Mouse (Mus musculus): ENCODE measurements around the gene Mrps36.
"Not testable (repeated sequence)": the region's sequence is repeated elsewhere in the genome, so short reads cannot be mapped to it uniquely, and the experiment has no call there.

Gene Mrps36

DNA sequence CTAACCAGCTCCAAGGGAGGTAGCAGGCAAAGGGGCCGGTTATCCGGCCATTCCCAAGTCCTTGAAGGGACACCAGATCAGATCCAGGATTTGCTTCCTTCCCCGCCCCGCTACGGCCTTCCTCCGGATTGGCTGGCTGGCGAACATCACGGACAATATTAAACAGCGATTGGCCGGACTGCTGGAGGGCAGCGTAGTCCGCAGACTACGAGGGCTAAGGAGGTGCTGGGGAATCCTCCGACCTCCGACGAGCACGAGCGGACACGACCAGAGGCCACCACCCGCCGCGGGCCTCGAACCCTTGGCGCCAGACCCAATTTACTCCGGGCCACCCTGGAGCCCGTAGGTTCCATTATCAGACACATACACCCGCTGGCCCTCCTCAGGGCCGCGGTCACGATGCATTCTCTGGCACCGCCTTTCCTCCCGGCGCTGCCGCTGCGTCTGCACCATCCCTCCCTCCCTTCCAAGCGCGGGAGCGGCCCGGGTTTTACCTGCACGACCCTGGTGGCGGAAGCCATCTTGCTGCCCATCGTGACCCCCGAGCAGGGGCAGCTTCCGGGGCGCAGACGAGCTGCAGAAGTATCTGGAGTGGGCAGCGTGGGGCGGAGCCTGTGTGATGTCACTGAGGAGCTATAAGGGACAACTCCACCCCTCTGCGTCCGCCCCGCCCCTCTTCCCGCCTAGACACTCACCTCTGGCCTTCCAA lies at the start of gene Mrps36:
Gene Mrps36, minus strand, starts transcription at position 624 of the 709 bp plus-strand sequence.
- in situ Hi-C loops (cut with MboI; ENCODE audit: low sequenced_read_pairs), result no loop called here

DNA sequence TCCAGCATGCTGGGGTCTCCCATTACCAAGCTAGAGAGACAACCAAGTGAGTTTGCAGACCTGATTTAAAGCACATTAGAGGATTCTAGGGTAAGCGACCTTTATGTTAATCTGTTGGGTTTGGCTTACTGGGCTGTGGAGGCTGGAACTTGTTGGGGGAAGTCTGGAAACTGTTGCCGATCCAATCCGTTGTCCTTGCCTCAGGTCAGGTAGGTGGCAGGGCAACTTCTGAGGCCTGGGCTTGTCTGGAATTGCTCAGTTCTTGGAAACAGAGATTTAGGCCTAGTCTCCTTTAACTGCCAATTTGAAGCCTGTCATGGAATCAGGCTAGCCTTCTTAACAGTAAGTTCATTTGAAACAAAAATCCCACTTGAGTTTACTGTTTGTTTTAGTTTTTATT lies 44.6 kb upstream of the Mrps36 start:
- in situ Hi-C loops (cut with MboI; ENCODE audit: low sequenced_read_pairs), result no loop called here

GRCm38 (mm10) chr13:100788057-100788456 lies 43.6 kb upstream of the Mrps36 start:
- in situ Hi-C loops (cut with MboI; ENCODE audit: low sequenced_read_pairs), result not testable (repeated sequence)

DNA sequence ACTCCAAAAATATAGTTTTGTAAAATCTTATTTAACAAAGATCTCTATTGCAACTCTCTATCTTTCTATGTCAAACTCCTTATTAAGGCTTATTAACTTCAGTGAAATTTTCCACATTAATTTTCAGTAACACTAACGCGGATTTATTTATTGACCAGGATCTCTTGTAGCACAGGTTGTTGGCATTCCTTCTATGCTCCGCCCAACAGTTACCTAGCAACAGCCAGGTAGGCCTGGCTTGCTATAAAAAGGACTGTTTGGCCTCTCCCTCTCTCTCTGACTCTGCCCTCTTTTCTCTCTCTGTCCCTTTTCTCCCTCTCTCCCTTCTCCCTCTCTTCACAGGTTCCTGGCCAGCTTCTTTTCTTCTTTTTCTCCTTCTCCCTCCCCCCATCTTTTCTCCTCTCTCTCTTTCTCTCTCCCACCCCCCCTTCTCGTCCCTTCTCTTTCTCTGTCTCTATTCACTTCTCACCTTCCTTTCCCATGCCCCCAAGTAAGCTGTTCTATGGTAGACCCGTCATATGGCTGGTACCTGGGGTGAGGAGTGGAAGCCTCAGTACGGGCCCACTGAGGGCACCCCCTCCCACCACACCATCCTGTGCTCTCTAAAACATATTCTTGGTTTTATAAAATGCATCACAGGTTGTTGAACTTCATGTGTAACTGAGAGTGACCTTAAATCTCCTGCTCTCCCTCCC lies 43.0 kb upstream of the Mrps36 start:
- in situ Hi-C loops (cut with MboI; ENCODE audit: low sequenced_read_pairs), result no loop called here

DNA sequence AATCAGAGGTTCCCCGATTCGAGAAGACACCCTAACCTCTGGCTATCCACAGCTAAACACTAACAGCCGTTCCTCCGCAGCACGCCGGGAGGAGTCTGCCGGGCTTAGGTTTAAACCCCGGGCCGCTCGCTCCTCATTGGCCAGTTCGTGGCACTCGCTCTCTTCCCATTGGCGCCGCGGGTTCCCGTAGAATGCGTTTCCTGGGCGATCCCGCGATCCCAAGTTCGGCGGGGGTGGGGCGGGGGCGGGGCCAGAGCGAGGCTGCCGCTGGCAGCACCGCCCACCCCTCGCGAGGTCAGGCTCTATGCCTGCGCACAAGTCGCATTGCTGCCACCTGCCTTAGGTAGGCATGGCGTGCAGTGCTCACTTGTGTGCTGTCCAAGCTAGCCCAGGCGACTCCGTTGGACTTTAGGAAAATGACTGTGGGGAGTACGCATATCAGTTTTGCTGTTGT lies 42.0 kb upstream of the Mrps36 start, which contains the start of gene Ccnb1:
Gene Ccnb1, minus strand, starts transcription at position 157 of the 454 bp plus-strand sequence.
- in situ Hi-C loops (cut with MboI; ENCODE audit: low sequenced_read_pairs), result no loop called here

DNA sequence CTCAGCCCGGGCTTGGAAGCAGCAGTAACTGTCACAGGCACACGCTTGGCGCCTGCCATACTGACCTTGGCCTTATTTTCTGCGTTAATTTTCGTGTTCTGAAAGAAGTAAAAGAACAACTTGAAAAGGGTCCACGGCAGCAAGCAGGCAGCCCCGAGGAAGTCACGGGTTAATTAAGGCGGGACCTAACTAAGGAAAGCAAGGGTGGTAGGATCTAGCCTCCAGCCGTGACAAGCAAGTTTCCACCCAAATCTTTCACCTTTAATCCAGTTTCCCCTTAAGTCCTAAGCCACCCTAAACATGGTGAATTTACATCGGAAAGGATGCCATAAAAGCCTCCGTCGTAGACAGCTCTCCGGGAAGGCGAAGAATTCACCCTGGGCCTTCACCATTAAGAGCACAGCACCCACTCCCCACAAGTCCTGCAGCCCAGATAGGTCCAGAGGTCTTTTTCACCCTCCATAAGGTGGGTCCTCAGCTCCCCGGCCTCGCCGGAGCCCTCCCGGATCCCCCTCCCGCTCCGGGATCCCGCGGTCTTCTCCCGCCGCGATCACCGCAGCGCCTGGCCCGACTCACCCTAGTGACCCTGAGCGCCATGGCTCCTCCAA lies 41.5 kb upstream of the Mrps36 start:
- in situ Hi-C loops (cut with MboI; ENCODE audit: low sequenced_read_pairs), result no loop called here

GRCm38 (mm10) chr13:100777491-100777890 lies 33.0 kb upstream of the Mrps36 start:
- in situ Hi-C loops (cut with MboI; ENCODE audit: low sequenced_read_pairs), result no loop called here

DNA sequence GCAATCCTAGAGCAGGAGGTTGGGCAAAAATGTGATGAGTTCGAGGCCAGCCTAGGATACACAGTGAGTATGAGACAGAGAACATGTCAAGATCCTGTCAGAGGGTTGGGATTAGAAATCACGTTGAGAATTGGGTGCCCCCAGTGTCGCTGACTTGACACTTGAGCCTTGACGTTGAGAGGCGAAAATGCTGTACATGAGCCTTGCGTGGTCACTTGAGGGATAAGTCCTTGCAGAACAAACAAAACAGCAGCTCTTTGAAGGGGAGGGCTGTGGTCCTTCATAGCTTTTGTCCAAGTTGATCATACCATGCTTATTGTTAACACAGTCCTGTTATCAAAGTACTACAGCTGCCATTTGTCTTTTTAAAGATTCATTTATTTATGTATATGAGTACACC lies 32.3 kb upstream of the Mrps36 start:
- in situ Hi-C loops (cut with MboI; ENCODE audit: low sequenced_read_pairs), result no loop called here

DNA sequence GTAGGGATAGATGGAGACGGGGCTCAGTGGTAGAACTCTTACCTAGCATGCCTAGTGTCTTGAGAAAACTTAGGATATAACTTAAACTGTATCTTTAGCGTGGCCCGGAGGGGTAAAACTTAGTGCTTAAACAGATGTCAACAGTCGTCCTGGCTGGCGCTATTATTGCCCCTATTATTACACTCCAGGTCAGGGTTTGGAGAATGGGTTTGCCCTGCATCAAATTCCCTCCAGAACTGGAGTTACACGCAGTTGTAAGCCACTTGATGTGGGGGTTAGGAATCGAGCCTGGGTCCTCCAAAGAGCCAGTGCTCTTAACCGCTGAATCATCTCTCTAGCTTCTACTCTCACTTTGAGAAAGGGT lies 31.6 kb upstream of the Mrps36 start:
- in situ Hi-C loops (cut with MboI; ENCODE audit: low sequenced_read_pairs), result no loop called here

GRCm38 (mm10) chr13:100775252-100776055 lies 31.0 kb upstream of the Mrps36 start, which contains the start of gene Cenph:
Cenph (minus strand) TSS chr13:100775899.
- in situ Hi-C loops (cut with MboI; ENCODE audit: low sequenced_read_pairs), result no loop called here

DNA sequence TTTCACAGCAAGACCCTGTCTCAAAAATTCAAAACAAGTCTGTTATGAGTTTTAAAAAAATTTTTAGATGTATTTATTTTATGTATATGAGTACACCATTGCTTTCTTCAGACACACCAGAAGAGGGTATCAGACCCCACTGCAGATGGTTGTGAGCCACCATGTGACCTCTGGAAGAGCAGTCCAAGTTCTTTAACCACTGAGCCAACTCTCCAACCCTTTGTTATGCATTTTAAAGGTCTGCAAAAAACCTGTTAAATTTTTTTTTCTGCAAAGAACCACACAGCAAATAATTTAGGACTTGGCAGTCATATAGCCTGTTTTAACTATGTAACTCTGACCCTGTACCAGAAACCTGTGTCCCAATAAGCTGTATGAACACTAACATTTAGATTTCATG lies 30.2 kb upstream of the Mrps36 start:
- in situ Hi-C loops (cut with MboI; ENCODE audit: low sequenced_read_pairs), result no loop called here

DNA sequence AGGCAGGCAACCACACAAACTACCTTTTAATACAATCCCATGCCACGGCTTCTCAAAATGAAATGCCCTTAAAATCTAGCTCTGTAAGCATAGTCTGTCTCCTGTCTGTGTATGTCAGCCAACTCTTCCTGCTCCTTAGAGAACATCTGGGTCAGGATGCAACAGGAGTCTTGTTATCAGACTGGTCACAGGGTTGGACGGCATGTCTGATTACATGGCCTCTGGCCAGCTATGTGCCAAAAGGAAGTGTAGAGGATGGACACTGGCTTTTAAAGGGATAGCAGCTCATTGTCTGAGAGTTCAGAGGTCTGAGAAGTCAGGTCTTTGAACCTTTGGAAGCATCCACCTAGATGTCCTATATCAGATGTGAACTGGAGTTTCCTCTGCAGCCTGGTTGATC lies 10.9 kb upstream of the Mrps36 start:
- in situ Hi-C loops (cut with MboI; ENCODE audit: low sequenced_read_pairs), result no loop called here

- in situ Hi-C loops (cut with MboI; ENCODE audit: low sequenced_read_pairs), result no loop called here
Measured at GRCm38 (mm10) chr13:100754186-100754585, 9.7 kb upstream of the Mrps36 start.

DNA sequence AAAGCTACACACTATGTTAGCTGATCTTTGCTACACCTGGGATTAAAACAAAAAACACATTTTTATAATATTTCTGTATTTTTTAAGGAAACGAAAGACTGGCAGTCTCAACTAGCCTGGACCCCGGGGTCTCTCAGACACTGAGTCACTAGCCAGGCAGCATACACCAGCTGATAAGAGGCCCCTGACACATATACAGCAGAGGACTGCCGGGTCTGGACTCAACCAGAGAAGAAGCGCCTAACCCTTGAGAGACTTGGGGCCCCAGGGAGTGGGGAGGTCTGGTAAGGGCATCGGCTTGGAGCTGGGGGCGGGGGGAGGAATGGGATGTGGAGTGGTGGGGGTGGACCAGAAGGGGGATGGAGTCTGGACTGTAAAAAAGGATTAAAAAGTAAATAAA lies 8.6 kb upstream of the Mrps36 start:
- in situ Hi-C loops (cut with MboI; ENCODE audit: low sequenced_read_pairs), result no loop called here

DNA sequence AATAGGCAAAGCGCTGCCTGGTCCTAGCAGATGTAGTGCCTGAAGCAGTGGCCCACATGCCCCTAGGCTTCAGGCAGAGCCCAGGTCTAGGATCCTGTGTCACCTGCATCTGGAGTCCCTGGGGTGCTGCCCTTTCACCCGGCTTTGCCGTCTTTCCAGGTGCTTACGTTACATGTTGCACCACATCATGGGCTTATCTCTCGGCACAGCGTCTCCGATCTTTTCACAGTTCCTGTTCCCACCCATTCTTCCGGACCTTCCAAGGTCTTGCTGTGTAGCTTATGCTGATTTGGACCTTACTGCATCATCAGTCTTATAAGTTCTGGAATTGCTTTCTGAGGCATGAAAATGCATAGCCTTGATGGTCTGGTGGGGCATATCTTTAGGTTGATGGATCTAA lies 8.1 kb upstream of the Mrps36 start:
- in situ Hi-C loops (cut with MboI; ENCODE audit: low sequenced_read_pairs), result no loop called here

DNA sequence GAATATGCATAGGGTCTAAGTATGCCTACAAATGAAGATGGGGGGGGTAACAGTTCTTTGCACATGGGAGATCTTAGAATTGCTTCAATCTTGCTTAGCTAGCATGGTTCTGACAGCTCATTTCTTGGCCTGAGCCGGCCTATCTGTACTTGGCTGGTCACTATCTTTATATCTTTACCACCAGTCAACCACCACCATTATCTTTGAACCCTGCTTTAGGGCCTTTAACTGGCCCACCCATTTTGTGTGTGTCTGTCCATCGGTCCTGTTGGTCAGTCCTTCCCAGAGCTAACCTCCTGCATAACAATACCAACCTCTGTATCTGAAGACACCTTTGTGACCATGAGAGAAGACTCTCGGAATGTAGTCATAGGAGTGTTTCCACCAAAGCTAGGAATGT lies 6.9 kb upstream of the Mrps36 start:
- in situ Hi-C loops (cut with MboI; ENCODE audit: low sequenced_read_pairs), result no loop called here

- in situ Hi-C loops (cut with MboI; ENCODE audit: low sequenced_read_pairs), result no loop called here
Measured at GRCm38 (mm10) chr13:100750799-100751198, 6.3 kb upstream of the Mrps36 start.

GRCm38 (mm10) chr13:100748638-100749037 lies 4.2 kb upstream of the Mrps36 start:
- in situ Hi-C loops (cut with MboI; ENCODE audit: low sequenced_read_pairs), result no loop called here

DNA sequence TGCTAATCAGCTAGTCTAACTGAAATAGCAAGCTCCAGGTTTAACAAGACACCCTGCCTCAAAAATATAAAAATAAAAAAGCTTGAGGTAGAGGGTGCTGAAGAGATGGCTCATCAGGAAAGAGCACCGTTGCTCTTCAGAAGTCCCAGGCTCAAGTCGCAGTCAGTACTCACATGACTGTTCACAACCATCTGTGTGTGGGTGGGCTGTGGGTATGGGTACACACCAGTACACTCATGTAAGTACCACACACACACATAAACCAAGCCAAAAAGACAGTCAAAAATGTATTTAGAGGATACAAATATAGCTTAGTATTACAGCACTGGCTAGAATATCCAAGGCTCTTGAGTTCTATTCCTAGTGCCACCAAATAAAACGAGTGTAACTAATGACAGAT lies 1.6 kb upstream of the Mrps36 start:
- in situ Hi-C loops (cut with MboI; ENCODE audit: low sequenced_read_pairs), result no loop called here

DNA sequence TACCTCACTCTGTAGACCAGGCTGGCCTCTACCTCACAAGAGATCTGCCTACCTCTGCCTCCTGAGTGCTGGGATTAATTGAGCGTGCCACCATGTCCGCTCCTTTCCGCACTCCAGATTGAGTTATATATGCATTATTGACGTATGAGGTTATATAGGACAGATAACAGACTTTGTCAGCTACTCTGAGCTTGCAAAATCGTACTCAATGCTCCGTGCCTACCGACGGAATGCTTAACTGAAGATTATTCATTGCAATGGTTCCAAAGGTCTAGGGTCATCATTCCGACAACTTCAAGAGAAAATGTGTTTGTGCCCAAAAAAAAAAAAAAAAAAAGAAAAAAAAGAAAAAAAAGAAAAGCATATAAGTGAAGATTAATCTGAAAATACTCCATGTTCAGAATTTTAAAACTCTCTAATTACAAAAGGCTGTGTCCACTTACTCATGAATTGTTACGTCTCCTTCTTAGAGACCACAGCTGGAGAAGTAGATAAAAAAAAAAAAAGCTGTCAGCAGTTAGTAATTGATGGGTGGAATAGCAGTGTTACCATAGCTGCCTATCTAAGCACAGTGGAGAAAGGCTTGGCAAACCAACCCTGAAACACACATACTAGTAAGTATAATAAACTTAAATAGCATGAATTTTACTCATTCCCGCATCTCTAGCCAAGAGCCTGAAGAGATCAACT lies 968 bp downstream of the Mrps36 start:
- in situ Hi-C loops (cut with MboI; ENCODE audit: low sequenced_read_pairs), result no loop called here

DNA sequence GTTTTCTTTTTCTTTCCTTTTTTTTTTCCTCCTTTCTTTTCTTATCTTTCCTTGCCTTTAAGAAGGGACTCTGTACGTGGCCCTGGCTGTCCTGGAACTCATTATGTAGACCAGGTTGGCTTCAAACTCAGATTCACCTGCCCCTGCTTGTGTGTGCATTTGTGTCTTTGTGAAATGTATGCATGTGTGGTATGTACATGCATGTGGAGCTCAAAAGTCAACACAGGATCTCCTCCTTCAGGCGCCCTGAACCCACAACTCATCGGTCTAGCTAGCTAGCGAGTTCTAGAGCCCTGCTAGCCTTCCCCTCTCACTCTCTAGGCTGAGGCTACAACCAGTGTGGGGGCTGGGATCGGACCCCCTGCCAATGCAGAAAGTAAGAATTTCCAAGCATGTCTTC lies 1.6 kb downstream of the Mrps36 start:
- in situ Hi-C loops (cut with MboI; ENCODE audit: low sequenced_read_pairs), result no loop called here
